Mouse (Mus musculus) ES-CJ7 (cell line): Measurements from ENCODE around the gene Gm38655.
"Not testable (repeated sequence)": the region's sequence is repeated elsewhere in the genome, so short reads cannot be mapped to it uniquely, and the experiment has no call there.

Experiments used
- DNase-seq: peaks from one replicate; pipeline ENCODE4 v3.0.0; 2011; ENCODE audit warnings: low read depth, low spot score

The Gm38655 gene

DNA sequence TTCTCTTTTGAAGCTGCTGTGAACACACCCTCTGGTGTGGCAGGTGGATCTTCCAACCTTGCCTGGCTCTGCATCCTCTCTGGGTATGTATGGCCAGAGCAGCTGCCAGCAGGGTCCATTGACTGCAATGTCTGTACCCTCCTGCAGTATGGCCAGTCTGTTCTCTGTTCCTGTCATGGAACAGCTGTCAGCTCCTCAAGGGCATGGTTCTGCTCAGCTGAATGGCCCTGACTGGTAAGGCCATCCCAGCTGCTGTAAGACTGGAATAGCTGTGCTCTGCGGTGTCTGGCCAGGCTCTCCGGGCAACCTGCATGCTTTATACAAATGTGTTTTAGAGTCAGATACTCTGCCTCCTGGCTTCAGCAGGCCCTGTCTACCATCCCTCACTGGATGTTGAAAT is 5.6 kb downstream of the Gm38655 start:
- DNase-seq, result no peak

DNA sequence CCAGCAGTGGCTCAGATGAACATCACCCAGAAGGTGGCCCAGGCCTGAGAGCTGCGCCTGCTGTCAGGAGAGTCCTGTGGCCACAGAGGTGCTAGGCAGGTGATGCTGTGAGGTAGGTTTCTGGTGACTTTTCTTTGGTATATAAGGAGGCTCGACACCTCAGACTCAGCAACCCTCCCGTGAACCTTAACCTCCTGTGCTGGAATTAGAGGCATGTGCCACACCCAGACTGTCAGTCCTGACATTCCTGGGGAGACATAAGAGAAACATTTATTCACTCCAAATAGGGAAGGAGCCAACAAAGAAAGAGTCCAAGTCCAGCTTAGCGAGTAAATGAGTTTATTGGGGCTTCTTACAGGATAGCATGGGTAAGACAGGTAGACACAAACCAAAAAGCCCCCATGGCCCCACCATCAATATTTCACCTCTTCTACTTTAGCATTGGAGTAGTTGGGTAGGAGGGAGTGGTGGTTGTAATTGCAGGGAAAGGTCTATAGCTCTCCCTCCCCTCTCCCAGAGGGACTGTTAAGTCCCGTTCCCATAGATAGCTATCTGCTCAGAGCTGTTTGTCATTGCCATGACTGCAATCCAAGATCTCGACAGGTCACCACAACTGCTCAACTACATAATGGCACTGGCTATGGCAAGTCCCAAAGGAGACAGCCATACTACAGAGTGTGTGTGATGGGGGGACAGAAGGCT is 9.2 kb downstream of the Gm38655 start:
- DNase-seq, result no peak

DNA sequence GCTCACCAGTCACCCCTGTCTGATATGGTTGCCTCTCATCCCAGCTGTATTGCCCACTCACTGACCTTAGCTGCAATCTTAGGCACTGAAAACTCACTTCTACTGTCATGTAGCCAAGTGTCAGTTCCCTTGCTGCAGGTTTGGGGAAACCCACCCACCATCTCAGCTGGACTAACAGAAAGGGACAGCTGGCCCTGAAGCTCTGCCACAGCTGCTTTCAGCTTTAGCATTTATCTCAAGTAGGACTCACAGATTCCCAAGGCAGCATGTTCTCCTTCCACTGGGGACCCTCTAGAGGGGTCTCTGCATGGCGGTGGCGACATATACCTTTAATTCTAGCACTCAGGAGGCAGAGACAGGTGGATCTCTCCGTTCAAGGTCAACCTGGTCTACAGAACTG is 10.5 kb downstream of the Gm38655 start:
- no peak for DNase-seq

DNA sequence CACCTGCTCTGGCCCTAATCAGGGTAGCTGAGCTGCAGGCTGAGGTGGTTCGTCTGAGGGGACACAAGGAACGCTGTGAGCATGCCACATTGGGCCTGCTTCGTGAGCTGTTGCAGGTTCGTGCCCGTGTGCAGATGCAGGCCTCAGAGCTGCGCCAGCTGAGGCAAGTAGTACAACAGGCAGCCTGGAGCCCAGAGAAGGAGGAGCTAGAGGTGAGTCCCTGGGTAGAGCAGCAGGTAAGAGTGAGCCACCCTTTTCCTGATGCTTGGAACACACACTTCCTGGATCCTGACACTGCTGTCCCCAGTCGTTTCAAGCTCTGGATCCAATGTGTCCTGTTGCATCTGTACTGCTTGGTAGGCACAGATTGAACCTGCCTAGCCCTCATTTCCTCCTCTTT is 11.9 kb downstream of the Gm38655 start:
- DNase-seq, result no peak

DNA sequence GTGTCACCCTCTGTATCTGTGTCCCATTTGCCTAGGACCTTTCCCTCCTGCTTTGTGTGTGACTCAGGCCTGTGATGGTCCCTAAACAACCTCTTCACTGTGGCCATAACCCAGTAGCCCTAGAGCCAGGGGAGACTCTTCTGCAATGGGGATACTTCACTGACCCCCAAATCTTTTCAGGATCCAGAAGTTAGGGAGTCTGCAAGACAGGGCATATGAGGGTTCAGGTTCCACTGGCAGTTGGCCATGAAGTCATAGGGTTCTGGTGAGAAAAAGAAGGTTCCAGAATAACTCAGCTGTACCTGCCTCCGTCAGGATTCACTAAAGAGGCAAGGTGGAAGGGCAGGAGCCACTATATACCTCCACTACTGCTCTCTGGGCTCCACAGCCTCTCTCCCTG is 13.1 kb downstream of the Gm38655 start, which contains the start of gene Ccdc154:
Gene Ccdc154 (plus strand): TSS at position 301 of the 400 bp plus-strand sequence.
- no peak for DNase-seq

DNA sequence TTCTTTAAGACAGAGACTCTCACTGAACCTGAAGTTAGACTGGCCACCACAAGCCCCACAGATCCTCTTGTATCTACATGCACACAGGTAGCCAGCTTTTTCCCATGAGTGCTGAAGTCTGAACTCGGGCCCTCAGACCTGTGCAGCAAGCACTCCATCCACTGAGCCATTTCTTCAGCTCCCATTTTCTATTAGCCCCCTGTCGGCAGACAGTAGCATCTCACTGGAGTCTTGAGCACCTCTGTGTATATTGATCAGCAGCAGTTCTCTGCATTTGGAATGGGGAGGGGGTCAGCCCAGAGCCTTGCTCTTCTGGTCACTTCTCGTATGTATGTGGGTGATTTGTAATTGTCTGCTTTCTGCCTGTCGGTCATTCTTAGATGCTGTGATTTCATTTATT is 35.3 kb downstream of the Gm38655 start:
- DNase-seq, result peak; percentile 70

DNA sequence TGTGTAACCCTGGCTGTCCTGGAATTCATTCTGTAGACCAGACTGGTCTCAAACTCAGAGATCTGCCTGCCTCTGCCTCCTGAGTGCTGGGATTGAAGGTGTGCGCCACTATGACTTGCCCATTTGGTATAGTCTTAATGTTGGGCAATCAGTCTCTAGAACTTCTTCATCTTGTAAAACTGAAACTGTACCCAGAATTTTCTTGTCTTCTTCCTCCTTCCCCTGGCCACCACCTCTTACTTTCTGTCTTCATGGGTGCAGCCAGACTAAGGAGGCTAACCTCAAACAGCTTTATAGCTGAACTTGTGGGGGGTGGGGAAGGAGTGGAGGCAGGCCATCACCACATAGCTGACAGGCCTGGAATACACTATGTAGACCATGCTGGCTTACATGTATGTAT is 36.5 kb downstream of the Gm38655 start:
- no peak for DNase-seq

DNA sequence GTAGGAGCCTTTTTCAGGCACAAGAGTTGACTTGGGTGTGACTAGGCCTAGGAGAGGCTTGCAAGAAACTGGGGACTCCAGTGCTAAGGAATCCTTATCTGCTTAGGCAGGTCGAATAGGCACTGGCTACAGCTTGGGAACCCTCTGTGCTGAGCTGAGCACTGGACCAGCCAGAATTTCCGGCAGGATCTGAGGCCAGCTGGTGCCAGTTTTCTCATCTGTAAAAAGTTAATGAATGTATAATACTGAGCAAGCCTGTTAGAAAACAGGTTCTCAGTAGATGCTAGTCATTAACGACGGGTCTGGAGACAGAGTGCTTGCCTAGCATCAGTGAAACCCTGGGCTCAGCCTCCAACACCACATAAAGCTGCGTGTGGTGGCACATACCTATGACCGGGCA is 39.6 kb downstream of the Gm38655 start:
- no peak for DNase-seq

DNA sequence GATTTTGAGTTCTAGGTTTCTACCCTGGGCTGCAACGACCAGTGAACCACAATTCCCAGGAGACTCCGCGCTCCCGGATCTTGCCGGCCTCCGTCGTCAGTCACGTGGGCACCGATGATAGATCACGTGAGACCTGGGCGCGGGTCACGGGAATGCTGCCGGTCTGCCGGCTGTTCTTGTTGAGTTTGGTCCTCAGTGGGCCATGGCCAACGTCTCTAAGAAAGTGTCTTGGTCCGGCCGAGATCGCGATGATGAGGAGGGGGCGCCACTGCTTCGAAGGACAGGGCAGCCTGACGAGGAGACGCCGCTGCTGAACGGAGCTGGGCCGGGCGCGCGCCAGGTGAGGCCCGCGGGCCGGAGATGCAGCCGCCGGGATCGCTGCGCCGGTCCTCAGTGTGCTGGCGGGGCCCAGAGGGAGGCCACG is 42.0 kb downstream of the Gm38655 start, which contains the start of gene Clcn7:
Gene Clcn7 (plus strand): TSS at position 117 of the 424 bp plus-strand sequence.
- DNase-seq, result peak; percentile 89

DNA sequence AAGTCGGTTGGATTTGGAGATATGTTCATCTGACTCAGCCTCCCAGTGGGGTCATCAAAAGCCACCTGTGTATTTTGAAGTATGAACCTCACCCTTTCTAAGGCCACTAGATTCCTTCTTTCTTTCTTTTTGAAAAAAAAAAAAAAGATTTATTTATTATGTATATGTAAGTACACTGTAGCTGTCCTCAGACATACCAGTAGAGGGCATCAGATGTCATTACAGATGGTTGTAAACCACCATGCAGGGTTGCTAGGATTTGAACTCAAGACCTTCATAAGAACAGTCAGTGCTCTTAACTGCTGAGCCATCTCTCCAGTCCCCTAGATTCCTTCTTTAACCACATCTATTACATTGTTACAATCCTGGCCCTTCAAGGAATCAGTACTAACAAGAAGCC is 45.2 kb downstream of the Gm38655 start:
- no peak for DNase-seq

DNA sequence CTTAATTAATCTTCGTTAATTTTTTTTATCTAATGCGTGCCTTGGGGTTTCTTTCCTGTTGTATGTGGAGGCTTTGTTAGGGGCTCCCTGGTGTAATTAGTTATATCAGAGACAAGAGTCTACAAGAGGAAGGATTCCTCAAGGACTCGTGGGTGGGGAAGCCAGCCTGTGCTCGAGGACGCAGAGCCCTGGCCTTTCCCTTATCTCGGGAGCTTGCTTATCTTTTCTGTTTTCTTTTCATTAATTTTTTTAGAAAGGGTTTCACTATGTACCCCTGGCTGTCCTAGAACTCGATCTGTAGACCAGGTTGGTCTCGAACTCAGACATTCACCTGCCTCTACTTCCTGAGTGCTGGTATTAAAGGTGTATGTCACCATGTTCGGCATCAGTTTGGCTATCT is 47.6 kb downstream of the Gm38655 start:
- DNase-seq, result no peak

DNA sequence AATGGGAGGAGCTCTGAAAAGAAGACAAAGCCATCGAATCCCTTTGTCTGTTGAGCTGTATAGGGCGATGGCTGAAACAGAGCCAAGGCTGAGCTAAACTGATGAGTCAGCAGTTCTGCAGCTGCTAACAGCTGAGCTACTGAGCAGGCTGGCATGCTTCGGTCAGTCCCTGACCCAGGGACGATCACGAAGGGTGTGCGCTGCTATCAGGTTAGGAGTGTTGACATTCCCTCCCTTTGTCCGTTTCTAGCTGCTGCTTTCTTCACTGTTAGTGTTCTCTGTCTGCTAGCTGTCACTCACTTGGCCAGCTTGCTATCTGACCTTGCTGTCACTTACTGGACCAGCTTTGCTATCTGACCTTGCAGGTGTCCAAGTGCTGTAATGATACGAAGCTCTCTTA is 48.2 kb downstream of the Gm38655 start:
- peak; percentile 64 for DNase-seq

DNA sequence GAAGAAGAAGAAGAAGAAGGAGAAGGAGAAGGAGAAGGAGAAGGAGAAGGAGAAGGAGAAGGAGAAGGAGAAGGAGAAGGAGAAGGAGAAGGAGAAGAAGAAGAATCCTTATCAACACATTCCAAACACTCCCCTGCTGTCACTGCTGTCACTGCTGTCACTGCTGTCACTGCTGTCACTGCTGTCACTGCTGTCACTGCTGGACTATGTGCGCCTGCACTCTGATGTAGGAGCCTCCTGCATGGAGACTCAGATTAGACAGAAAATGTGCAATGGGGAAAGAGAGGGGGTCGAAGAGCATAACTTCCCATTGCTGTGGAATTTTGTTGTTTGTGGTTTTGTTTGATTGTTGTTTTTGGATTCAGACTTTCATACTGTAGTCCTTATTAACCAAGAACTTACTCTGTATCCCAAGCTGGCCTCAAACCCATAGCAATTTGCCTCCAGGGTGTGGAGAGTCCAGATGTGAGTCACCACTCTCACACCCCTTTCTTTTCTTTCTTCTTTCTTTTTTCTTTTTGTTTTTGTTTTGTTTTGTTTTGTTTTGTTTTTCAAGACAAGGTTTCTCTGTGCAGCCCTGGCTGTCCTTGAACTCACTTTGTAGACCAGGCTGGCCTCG is 49.7 kb downstream of the Gm38655 start:
- not testable (repeated sequence) for DNase-seq

DNA sequence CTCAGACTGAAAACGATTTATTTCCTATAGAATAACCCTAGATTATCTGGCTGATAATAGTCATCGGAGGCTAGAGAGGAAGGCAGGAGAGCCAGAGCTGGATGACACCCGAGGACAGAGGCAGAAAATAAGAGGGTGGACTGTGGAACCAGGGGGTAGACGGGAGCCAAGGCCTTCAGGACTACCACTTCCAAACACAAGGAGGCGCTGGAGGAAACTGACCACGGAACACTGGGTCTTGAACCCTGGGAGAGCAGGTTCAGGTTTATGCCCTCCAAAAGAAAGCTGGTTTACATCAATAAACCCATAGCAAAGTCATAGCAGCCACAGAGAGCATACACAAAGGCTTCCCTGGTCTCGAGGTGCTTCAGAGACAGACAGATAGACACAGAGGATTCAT is 51.3 kb downstream of the Gm38655 start:
- DNase-seq, result peak; percentile 37
